Mouse (Mus musculus) lung, embryonic 15.5 days (tissue): ENCODE measurements at regions not wholly inside any gene's neighbourhood (a gene's known extent, or its start where the extent isn't known, plus 50 kb on each side); places are given as distances from the start of the nearest gene placed in this dataset.
"Not testable (repeated sequence)": the region's sequence is repeated elsewhere in the genome, so short reads cannot be mapped to it uniquely, and the experiment has no call there.

Experiments used
- ATAC-seq: fragments of 200-750 bp; cut with Nextera tagmentation; 2 replicates; pipeline ENCODE4 v1.8.0; 2017; ENCODE audit warnings: moderate number of reproducible peaks, borderline replicate concordance; ENCODE audit not compliant: low FRiP score, low TSS enrichment; ENCODE audit errors: extremely low read depth
- H3K27ac ChIP-seq: fragments of 300-500 bp; sonication (generic); 2 replicates; pipeline ENCODE4 v1.5.1; 2015; ENCODE audit warnings: moderate library complexity, mild to moderate bottlenecking, inconsistent platforms
- H3K27me3 ChIP-seq: fragments of 300-500 bp; sonication (generic); 2 replicates; pipeline ENCODE4 v1.6.1; 2015; ENCODE audit warnings: inconsistent platforms
- H3K36me3 ChIP-seq: fragments of 300-500 bp; sonication (generic); 2 replicates; pipeline ENCODE4 v1.6.1; 2015; ENCODE audit warnings: inconsistent platforms
- H3K4me1 ChIP-seq: fragments of 300-500 bp; sonication (generic); 2 replicates; pipeline ENCODE4 v1.6.1; 2015; ENCODE audit warnings: inconsistent platforms
- H3K4me2 ChIP-seq: fragments of 300-500 bp; sonication (generic); 2 replicates; pipeline ENCODE4 v1.6.1; 2015; ENCODE audit warnings: inconsistent platforms, mild to moderate bottlenecking, moderate library complexity
- H3K4me3 ChIP-seq: fragments of 300-500 bp; sonication (generic); 2 replicates; pipeline ENCODE4 v1.5.1; 2015; ENCODE audit warnings: mild to moderate bottlenecking, inconsistent platforms
- H3K9ac ChIP-seq: fragments of 300-500 bp; sonication (generic); 2 replicates; pipeline ENCODE4 v1.6.1; 2015; ENCODE audit warnings: inconsistent platforms
- H3K9me3 ChIP-seq: fragments of 300-500 bp; sonication (generic); 2 replicates; pipeline ENCODE4 v1.6.1; 2016; ENCODE audit warnings: inconsistent platforms
- WGBS: fragments of 180-500 bp; shearing (Covaris S2); methylation state at CpG from one replicate; pipeline ENCODE4 v1.1.7; 2015; 5-methylcytosine and 5-hydroxymethylcytosine counted together

DNA sequence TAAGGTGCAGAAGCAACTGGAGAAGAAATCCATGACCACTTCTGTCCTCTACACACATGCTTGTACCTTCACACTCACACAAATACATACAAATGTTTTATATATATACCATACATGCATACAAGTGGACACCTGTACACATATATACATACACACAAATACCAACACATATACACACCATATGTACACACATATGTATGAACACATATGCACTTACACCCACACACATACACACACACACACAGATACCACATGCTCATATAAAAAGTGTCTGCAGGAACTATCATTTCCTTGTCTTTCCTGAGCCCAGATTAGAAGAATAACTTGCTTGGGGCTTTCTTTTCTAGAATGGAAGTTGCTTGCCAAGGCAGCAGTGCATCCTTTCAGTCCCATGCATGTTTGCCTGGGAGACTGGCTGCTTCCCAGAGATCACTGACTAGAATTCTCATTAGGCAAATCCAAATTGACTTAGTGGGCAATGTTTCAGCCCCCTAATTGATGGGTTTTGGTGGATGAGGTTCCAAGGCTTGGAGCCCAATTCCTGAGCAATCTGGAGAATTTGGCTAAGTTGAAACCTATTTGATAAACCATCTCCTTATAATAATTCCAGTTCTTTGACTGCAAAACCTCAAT lies 169.2 kb upstream of the Hddc2 start:
- H3K27ac ChIP-seq: no peak overlapping the region
- ATAC-seq: no peak
- no peak overlapping the region for H3K4me2 ChIP-seq
- H3K27me3 ChIP-seq: no peaks in the 10 kb centered on the region
- no peaks in the 10 kb centered on the region for H3K4me1 ChIP-seq
- no peaks in the 10 kb centered on the region for H3K9me3 ChIP-seq
- H3K4me3 ChIP-seq: no peak overlapping the region
- no peaks in the 10 kb centered on the region for H3K36me3 ChIP-seq
- H3K9ac ChIP-seq: no peak overlapping the region

DNA sequence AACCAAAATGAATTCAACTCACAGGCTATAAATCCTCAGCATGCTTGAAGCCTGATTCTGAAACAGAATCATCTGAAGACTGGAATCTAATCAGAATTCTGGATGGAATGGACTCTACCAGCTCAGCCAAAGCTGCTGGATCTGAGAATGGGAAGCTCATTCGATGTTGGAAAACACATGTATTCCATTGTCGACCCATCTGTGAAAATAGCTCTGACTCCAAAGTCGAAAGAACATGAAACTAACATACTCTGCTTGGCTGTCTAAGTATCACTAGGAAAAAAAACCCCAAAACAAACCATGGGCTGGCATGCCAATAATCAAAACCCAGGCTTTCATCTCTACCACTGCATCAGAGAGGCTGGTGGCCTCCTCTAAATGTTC lies 168.7 kb upstream of the Hddc2 start:
- ATAC-seq: no peak
- Histone ChIP-seq H3K27ac (no peak overlapping the region), H3K4me2 (no peak overlapping the region), H3K9ac (no peak overlapping the region), H3K27me3 (no peaks in the 10 kb centered on the region), H3K9me3 (no peaks in the 10 kb centered on the region), H3K4me1 (no peaks in the 10 kb centered on the region), H3K4me3 (no peak overlapping the region), H3K36me3 (no peaks in the 10 kb centered on the region)
- 82% methylated on average over 3 of the region's 3 CpGs for WGBS

- peak overlapping the region; percentile 59 for H3K27ac ChIP-seq
- H3K9me3 ChIP-seq: no peaks in the 10 kb centered on the region
- no peaks in the 10 kb centered on the region for H3K36me3 ChIP-seq
- no peaks in the 10 kb centered on the region for H3K27me3 ChIP-seq
- no peak overlapping the region for H3K4me2 ChIP-seq
- ATAC-seq: peak; percentile 96
- H3K4me3 ChIP-seq: no peak overlapping the region
- H3K9ac ChIP-seq: no peak overlapping the region
- WGBS: 32% methylated on average over 15 of the region's 15 CpGs
- peaks cover 14% of the 10 kb centered on the region; the same call in 1 of the 2 replicates for H3K4me1 ChIP-seq
These were observed 140.0 kb upstream of the Hddc2 start for GRCm38 (mm10) chr10:31173169-31173686.

DNA sequence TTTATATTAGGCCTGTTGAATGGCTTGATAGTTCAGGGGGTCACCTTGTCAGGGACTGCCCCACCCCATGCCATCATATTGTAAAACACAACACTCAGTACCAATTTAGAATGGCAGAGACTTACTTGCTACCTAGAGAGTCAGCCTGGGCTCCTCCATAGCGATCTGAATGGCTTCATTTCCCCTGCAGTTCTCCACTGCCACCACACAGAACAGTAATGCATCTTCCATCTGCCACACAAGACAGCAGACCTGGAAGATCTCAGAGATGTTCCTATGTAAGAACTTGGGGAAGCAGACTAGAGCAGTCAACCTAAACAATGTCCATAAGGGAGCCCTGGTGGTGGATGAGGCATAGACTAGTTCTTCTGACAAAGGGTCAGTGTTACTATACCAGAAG lies 123.6 kb upstream of the Hddc2 start:
- H3K9me3 ChIP-seq: no peaks in the 10 kb centered on the region
- H3K36me3 ChIP-seq: no peaks in the 10 kb centered on the region
- H3K27me3 ChIP-seq: no peaks in the 10 kb centered on the region
- ATAC-seq: no peak
- H3K4me3 ChIP-seq: no peak overlapping the region
- no peak overlapping the region for H3K9ac ChIP-seq
- 26% methylated on average over 1 of the region's 1 CpGs for WGBS
- no peak overlapping the region for H3K4me2 ChIP-seq
- no peak overlapping the region for H3K27ac ChIP-seq
- no peaks in the 10 kb centered on the region for H3K4me1 ChIP-seq

DNA sequence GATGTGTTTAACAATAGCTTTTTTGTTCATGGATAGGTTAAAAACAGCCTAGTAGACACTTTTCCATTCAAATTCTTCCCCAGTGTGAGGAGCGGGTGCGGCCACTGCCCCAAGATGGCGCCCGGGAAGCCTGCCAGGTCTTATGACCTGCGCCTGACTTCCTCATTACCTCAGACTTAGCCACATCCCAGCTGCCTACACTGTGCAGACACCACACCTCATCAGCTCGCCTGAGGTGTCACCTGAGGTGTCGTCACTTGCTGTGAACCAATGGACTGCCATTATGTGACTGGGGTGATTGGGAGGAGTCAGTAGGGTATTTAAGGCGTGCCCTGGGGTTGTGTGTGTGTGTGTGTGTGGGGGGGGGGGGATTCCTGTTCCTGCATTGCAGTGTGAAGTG lies 101.0 kb upstream of the Hddc2 start:
- not testable (repeated sequence) for H3K36me3 ChIP-seq, H3K9me3 ChIP-seq, H3K4me2 ChIP-seq, H3K27me3 ChIP-seq, ATAC-seq, H3K4me1 ChIP-seq, H3K4me3 ChIP-seq, H3K27ac ChIP-seq, H3K9ac ChIP-seq
- 89% methylated on average over 8 of the region's 8 CpGs for WGBS

- WGBS: 70% methylated on average over 2 of the region's 2 CpGs
- Histone ChIP-seq H3K9ac (no peak overlapping the region), H3K9me3 (no peaks in the 10 kb centered on the region), H3K4me1 (no peaks in the 10 kb centered on the region), H3K27me3 (no peaks in the 10 kb centered on the region), H3K4me2 (no peak overlapping the region), H3K27ac (no peak overlapping the region), H3K36me3 (no peaks in the 10 kb centered on the region), H3K4me3 (no peak overlapping the region)
- ATAC-seq: no peak
These were observed 100.3 kb upstream of the Hddc2 start for GRCm38 (mm10) chr10:31212778-31213454.

DNA sequence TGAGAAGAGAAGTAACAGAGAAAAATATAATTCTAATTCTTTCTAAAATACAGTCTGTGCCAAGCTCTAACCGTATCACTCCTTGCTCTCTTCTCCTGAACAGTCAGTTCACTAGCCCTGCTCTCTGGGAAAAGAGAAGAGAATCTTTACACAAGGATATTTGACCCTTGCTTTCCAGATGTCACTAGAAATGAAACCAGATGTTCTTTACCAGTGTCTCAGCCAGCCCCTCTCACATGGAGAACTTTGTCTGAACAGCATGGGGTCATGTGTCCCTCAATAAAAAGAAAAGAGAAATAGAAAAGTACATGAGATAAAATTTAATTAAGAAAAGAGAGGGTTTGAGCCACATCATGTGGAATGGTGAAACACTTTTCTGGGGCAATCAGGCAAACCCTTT lies 91.3 kb upstream of the Hddc2 start:
- Histone ChIP-seq H3K36me3 (no peaks in the 10 kb centered on the region), H3K27ac (no peak overlapping the region), H3K9ac (no peak overlapping the region), H3K9me3 (no peaks in the 10 kb centered on the region), H3K4me1 (no peaks in the 10 kb centered on the region), H3K4me3 (no peak overlapping the region), H3K27me3 (no peaks in the 10 kb centered on the region), H3K4me2 (no peak overlapping the region)
- no peak for ATAC-seq
- WGBS: 37% methylated on average over 1 of the region's 1 CpGs

DNA sequence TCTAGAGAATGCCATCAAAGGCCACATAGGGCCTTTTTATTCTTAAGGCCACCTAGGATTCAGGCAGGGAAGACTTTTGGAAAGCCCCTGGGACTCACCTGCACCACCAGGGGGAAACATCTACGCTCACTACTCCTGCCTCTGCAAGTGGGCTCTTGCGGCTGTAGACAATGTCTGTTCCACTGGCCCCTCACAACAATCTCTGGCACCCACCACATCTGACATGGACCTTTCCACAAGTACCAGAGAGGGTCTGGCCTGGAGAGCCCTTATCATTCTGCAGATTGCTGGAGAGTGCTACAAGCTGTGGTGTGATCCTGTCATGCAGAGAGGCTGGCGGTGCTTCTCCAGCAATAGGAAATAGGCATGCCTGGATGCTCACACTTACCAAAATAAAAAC lies 84.1 kb upstream of the Hddc2 start:
- no peak overlapping the region for H3K27ac ChIP-seq
- no peak for ATAC-seq

GRCm38 (mm10) chr10:31242442-31242966 lies 70.7 kb upstream of the Hddc2 start:
- Histone ChIP-seq H3K9me3 (no peaks in the 10 kb centered on the region), H3K27me3 (no peaks in the 10 kb centered on the region), H3K4me3 (no peak overlapping the region), H3K27ac (no peak overlapping the region), H3K4me2 (no peak overlapping the region), H3K9ac (no peak overlapping the region), H3K36me3 (no peaks in the 10 kb centered on the region), H3K4me1 (no peaks in the 10 kb centered on the region)
- 58% methylated on average over 3 of the region's 3 CpGs for WGBS
- no peak for ATAC-seq

More for the DNA sequence above, 84.1 kb upstream of the Hddc2 start:
- H3K9me3 ChIP-seq: no peaks in the 10 kb centered on the region
- H3K4me2 ChIP-seq: no peak overlapping the region
- no peaks in the 10 kb centered on the region for H3K4me1 ChIP-seq
- H3K9ac ChIP-seq: no peak overlapping the region
- no peaks in the 10 kb centered on the region for H3K36me3 ChIP-seq
- no peak overlapping the region for H3K4me3 ChIP-seq
- 65% methylated on average over 3 of the region's 3 CpGs for WGBS
- no peaks in the 10 kb centered on the region for H3K27me3 ChIP-seq

DNA sequence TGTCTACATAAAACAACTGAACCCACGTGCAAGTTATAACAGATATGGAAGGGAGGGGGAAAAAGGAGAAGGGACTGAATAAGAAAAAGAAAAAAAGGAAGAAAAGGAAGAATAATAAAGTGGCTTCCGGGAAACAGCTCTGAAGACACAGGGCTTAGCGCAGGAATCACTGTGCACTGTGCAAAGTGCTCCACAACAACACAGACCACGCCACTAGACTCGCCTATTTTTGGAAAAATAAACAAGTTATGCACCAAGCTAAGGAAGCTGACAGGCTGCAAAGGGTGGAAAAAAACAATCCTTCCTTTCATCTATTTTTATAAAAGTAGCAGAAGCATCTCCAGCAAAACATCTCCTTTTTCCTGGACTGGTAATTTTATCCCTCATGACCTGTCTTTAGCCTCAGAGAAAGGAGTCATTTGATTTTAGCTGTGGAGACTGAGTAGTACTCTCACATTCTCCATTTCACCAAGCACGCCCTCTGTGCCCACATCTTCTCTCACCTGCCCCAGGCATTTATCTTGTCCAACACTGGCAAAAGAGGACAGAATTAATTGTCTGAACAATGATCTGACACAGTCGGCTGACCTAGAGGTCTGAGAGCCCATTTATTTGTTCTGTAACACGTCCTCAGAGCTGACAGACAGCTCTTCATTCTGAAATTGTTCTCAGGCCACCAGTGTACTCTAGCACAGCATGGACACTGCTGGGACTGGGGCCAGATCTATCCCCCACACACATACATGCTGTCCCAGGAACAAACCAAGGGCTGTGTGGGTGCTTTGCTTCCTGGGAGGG lies 60.4 kb upstream of the Hddc2 start:
- Histone ChIP-seq H3K9me3 (no peaks in the 10 kb centered on the region), H3K27ac (no peak overlapping the region), H3K4me1 (no peaks in the 10 kb centered on the region), H3K9ac (no peak overlapping the region), H3K36me3 (no peaks in the 10 kb centered on the region), H3K4me2 (no peak overlapping the region), H3K27me3 (no peaks in the 10 kb centered on the region), H3K4me3 (no peak overlapping the region)
- ATAC-seq: peak; percentile 88
- 27% methylated on average over 8 of the region's 8 CpGs for WGBS

GRCm38 (mm10) chr10:31256934-31257333 lies 56.2 kb upstream of the Hddc2 start:
- no peaks in the 10 kb centered on the region for H3K9me3 ChIP-seq
- H3K27ac ChIP-seq: no peak overlapping the region
- no peak overlapping the region for H3K9ac ChIP-seq
- ATAC-seq: no peak
- H3K4me3 ChIP-seq: no peak overlapping the region
- H3K4me1 ChIP-seq: no peaks in the 10 kb centered on the region
- 67% methylated on average over 1 of the region's 1 CpGs for WGBS
- no peak overlapping the region for H3K4me2 ChIP-seq
- H3K27me3 ChIP-seq: no peaks in the 10 kb centered on the region
- no peaks in the 10 kb centered on the region for H3K36me3 ChIP-seq

- Histone ChIP-seq H3K4me1 (no peaks in the 10 kb centered on the region), H3K36me3 (no peaks in the 10 kb centered on the region), H3K27me3 (no peaks in the 10 kb centered on the region), H3K4me3 (no peak overlapping the region), H3K27ac (no peak overlapping the region), H3K4me2 (no peak overlapping the region), H3K9me3 (no peaks in the 10 kb centered on the region), H3K9ac (no peak overlapping the region)
- ATAC-seq: no peak
- 68% methylated on average over 1 of the region's 1 CpGs for WGBS
These were observed 55.6 kb upstream of the Hddc2 start for GRCm38 (mm10) chr10:31257611-31258010.
